Mouse (Mus musculus) layer of hippocampus, adult 2 months (tissue): ENCODE measurements around the gene Apoc2. TPM values are rescaled to one million over a fixed set of nuclear protein-coding genes. Genes with fewer than 3 reads are reported as not detected.
A peak's percentile ranks its signal among the peaks of the same experiment; 100 is the strongest.

ENCODE experiments used
- DNase-seq, 2 experiments: peaks; one replicate each; pipeline ENCODE4 v3.0.0; 2022; ENCODE audit warnings: low spot score in 2 of 2
- H3K27ac ChIP-seq: fragments of 200-600 bp; 2 replicates; pipeline ENCODE4 v1.8.1; 2022
- H3K4me3 ChIP-seq: fragments of 200-600 bp; 2 replicates; pipeline ENCODE4 v1.8.1; 2022; ENCODE audit warnings: mild to moderate bottlenecking
- CTCF ChIP-seq: fragments of 200-600 bp; conservative IDR thresholded peaks from 2 replicates; pipeline ENCODE4 v1.8.1; 2022; ENCODE audit warnings: antibody characterized with exemption, mild to moderate bottlenecking, moderate library complexity
- total RNA-seq, 2 experiments: library from RNA; stranded (reverse); gene quantifications; 2 replicates each; pipeline ENCODE4 v1.2.3; 2021

Gene Apoc2
- total RNA-seq, 2 experiments from 2014 or later = not detected

DNA sequence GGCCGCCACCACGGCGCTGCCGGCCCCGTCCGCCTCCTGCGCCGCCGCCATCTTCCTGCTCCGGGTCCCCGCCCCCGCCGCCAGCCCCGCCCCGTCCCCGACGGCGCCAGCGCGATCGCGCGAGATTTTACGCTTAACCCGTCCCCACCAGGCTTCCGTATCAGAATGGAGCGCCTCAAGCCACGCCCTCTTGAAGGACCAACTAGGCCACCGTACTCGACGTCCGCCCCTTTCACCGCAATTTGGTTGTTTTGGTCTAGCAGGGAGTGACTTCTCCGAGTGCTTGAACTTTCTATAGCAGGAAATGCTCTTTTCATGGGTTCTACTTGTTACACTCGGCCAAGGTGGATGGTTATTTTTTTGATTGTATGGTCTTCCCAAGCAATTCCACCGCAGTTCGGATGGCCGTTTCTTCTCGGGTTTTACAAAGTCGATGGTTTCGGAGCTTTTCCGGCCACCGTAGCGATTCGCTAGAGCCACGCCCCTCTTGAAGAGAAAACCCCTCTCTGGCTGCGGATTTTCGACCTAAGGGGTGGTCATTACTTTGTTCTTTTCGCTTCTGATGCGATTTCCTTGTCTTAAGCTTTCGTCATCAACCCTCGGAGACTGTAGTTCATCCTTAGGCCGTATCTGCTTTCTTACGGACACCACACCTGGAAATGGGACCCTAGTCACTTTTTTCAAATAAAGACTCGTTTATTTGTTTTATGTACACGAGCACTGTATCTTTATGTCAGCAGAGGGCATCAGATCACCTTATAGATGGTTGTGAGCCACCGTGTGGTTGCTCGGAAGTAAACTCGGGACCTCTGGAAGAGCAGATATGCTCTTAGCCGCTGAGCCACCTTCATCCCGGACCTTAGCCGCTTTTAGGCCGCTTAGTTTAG lies 12.5 kb downstream of the Apoc2 start, which contains the start of gene Clptm1:
TSS of gene Clptm1 (minus strand) at position 79 of the 887 bp plus-strand sequence.
- DNase-seq = peak; percentile 97 to 98
- TF ChIP-seq CTCF = peak; percentile 66
- H3K4me3 ChIP-seq = peak within 1 kb of the TSS; percentile 71
- H3K27ac ChIP-seq = peak within 1 kb of the TSS; percentile 97

DNA sequence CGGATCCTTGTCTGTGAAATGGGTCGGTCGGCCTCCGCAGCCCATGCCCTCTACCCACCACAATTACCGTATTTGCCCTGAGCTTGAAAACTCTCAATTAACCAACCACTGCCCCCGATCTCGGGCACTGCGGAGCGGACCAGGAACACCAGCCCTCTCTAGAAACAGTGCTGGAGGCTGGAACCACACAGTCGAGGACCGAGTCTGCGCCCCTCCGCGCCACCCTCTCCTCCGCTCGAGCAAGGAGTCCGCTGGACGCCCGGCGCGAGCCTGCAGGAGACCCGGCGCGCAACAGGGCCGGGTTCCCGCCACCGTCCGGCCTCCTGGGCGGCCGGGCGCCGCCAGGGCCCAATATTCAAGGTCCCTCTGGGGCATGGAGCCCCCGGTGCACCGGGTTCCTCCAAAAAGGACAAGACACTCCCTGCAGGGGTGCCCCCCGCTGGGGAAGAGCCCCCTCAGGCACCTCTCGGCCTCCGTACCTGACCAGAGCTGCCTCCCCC lies 13.2 kb downstream of the Apoc2 start:
- DNase-seq = peak; percentile 17 to 22
- TF ChIP-seq CTCF = peak; percentile 34
- peak overlapping the region; percentile 71 for H3K4me3 ChIP-seq
- H3K27ac ChIP-seq = peak overlapping the region; percentile 86

DNA sequence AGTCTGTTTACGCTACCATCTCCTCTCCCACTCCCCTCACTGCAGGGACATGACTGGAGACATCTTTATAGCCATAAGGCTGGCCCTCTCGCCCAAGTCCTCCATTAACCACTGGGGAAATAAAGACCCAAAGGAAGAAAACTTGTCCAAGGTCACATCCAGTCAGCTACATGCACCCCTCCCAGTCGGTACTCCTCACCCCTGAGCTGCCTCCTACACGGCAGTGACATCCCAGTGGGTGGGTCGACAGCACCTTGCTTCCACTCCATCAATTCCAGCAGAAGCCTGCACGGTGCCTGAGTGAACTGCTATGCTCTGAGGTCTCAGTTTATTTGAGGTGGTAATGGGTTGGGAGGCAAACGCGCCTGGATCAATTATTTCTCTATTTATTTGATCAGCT lies 13.8 kb downstream of the Apoc2 start:
- no peak for TF ChIP-seq CTCF

DNA sequence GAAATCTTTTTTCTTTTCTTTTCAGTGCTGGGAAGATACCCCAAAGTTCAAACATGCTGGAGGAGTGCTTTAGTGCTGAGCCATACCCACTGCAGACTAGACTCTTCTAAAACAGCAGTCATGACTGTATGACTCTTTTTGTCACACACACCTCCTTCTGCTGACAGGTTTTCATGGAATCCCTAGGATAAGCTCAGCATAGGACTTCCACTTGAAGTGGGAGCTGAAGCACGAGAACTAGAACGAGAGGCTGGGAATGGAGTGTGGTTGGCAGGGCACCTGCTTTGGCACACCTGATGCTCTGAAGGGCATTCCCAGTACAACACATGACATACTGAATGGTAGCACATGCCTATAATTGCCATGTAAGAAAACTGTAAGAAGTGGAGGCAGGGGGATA lies 25.1 kb downstream of the Apoc2 start:
- TF ChIP-seq CTCF = no peak
- DNase-seq = no peak
- Histone ChIP-seq H3K27ac (no peak overlapping the region), H3K4me3 (no peak overlapping the region)

More for the DNA sequence above, 13.8 kb downstream of the Apoc2 start:
- H3K4me3 ChIP-seq = peak overlapping the region; percentile 71
- DNase-seq = no peak
- H3K27ac ChIP-seq = peak overlapping the region; percentile 86

DNA sequence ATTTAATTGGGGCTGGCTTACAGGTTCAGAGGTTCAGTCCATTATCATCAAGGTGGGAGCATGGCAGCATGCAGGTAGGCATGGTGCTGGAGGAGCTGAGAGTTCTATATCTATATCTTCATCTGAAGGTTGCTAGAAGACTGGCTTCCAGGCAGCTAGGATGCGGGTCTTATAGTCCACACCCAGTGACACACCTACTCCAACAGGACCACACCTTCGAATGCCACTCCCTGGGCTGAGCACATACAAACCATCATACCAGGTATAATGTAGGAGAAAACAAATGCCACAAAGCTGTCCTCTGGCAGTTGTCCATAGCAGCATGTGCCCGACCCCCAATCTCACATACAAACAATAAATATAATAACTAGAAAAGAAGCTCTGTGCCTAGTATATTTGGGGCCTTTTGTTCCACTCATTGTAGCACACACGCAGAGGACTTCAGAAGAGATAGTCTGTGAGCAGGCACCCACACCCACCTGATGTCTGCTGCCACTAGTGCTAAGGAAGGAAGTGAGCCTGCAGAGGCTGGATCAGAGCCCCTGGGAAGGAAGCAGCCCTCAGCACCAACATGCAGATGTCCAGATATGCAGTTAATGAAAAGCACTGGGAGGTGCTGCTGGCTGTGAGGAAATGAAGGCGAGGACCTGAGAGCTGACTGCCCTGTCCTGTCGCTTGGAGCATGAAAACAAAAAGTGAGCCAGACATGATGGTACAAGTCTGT lies 26.5 kb downstream of the Apoc2 start:
- TF ChIP-seq CTCF = no peak
- no peak overlapping the region for H3K4me3 ChIP-seq
- peak overlapping the region; percentile 3; the same call in 1 of the 2 replicates for H3K27ac ChIP-seq
- DNase-seq = no peak

- TF ChIP-seq CTCF = no peak
- DNase-seq = no peak
- H3K27ac ChIP-seq = 0 out of 2 replicates have a peak overlapping the region, but pooled peaks have one; percentile 4
- no peak overlapping the region for H3K4me3 ChIP-seq
These were observed 36.5 kb downstream of the Apoc2 start for GRCm38 (mm10) chr7:19641223-19641622.

- no peak for DNase-seq
- H3K27ac ChIP-seq = no peak overlapping the region
- no peak for TF ChIP-seq CTCF
- no peak overlapping the region for H3K4me3 ChIP-seq
These were observed 42.5 kb downstream of the Apoc2 start for GRCm38 (mm10) chr7:19635074-19635827.

- no peak for DNase-seq
- no peak for TF ChIP-seq CTCF
- Histone ChIP-seq H3K27ac (no peak overlapping the region), H3K4me3 (no peak overlapping the region)
These were observed 43.1 kb downstream of the Apoc2 start for GRCm38 (mm10) chr7:19634591-19634990.

GRCm38 (mm10) chr7:19633855-19634254 lies 43.9 kb downstream of the Apoc2 start:
- Histone ChIP-seq H3K4me3 (no peak overlapping the region), H3K27ac (no peak overlapping the region)
- no peak for DNase-seq
- TF ChIP-seq CTCF = no peak

DNA sequence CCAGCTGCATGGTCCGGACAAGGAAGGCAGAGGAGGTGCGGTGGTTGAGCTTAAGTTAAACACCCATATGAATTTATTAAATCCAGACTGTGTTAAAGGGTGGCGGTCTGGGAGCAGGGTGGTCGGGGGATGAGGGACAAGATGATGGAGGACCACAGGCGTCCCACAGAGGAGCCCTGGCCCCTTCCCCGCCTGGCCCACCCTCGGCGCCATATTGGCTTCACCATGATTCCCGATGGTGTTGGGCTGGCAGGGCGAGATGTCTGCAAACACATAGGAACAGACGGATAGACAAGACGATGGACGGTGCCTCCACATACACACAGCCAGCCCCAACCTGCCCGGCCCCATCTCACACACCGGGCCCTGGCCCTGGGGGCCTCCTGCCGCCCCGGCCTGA lies 44.5 kb downstream of the Apoc2 start:
- no peak overlapping the region for H3K27ac ChIP-seq
- no peak for DNase-seq
- H3K4me3 ChIP-seq = no peak overlapping the region
- TF ChIP-seq CTCF = no peak

DNA sequence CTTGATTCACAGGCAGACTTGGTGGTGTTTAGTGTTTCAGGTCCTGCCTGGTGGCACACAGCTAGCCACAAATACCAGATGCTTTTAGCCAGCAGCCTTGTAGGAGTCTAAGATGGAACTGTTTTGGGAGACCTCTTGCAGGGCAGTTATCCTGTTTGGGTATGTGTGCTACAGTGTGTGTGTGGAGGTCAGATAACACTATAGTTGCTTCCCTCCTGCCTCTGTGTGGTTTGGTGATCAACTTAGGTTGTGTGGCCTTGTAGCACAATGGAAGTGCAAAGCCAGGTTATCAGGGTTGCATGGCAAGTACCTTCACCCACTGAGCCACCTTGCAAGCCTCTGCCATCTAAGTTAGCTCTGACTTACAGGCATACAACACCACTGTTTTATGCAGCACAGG lies 45.0 kb downstream of the Apoc2 start:
- TF ChIP-seq CTCF = no peak
- Histone ChIP-seq H3K4me3 (no peak overlapping the region), H3K27ac (no peak overlapping the region)
- no peak for DNase-seq

- Histone ChIP-seq H3K27ac (no peak overlapping the region), H3K4me3 (no peak overlapping the region)
- DNase-seq = no peak
- no peak for TF ChIP-seq CTCF
These were observed 45.5 kb downstream of the Apoc2 start for GRCm38 (mm10) chr7:19632275-19632674.

DNA sequence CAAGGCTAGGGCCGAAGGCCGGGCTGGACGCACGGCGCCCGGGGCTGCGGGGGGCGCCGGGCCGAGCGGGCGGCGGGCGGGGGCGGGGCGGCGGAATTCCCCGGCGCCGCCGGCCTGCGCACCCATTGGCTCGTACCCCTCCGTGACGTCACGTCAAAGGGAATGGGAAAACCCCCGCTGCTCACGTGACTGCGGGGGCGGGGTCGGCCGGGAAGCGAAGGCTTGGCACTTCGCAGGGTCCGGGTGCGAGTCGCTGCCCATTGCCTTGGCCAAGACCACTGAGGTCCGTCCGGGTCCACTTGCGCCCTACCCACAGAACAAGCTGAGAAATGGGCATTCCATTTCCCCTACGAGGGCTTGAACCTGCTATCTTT lies 48.4 kb downstream of the Apoc2 start, which contains the start of gene Relb:
TSS of gene Relb (minus strand) at position 78 of the 374 bp plus-strand sequence.
- peak within 1 kb of the TSS; percentile 91 for H3K4me3 ChIP-seq
- no peak for TF ChIP-seq CTCF
- H3K27ac ChIP-seq = peak within 1 kb of the TSS; percentile 86
- DNase-seq = peak; percentile 87 to 93
